Mouse (Mus musculus): ENCODE results near the gene Ccdc137.

DNA sequence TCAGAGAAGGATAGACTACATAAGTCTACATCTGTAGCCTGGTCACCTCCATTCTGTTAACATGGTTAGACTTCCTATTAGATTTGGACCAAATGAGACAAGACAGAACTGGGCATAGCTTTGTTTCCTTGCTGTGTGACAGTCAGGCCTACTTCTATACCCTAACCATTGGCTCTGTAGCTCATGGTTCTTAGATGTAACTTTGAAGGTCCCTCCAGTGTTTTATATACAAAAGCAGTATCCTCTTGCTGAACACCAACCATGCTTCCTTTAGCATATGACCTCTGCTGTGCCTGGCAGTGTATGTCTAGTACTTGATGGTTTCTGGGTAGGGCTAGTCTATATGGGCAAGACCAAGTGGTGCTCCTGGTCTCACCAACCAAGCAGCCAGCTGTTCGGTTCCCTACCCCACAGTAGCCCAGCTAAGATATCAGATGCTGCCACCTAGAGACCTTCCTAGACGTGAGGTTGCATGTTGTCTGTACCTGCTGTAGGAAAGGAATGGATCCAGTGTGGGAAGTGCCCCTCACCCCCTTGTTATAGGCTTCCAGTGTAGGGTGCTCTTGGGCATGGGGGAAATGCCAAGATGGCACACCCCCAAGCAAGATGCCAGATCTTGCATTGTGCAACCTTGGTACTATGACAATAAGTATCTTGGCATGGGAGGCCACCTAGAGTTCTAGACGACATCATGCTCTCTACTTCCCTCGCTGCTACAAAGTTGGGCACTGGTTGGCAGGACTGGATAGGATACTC, 32.6 kb downstream of the Ccdc137 start:
- TF ChIP-seq EP300 (IDR thresholded peaks at IDR 0.05; ENCODE audit: low read depth) = no peak
- peak; percentile 16; the same call in 1 of the 2 replicates for TF ChIP-seq CTCF (IDR thresholded peaks at IDR 0.05; ENCODE audit: low read depth)

Measured in liver, postnatal 0 days (tissue).